Mouse (Mus musculus): ENCODE data around the gene 4921504E06Rik. TPM values are rescaled to one million over a fixed set of nuclear protein-coding genes. Genes with fewer than 3 reads are reported as not detected.

Gene 4921504E06Rik
- total RNA-seq, 2 experiments from 2014 or later: not detected

GRCm38 (mm10) chr2:19511032-19511431, 42.7 kb downstream of the 4921504E06Rik start:
- DNase-seq (ENCODE audit: low spot score in 2 of 2): no peak

- DNase-seq (ENCODE audit: low spot score in 2 of 2): no peak
Measured at GRCm38 (mm10) chr2:19505744-19506143, 48.0 kb downstream of the 4921504E06Rik start.

GRCm38 (mm10) chr2:19490262-19490661, 63.5 kb downstream of the 4921504E06Rik start:
- DNase-seq (ENCODE audit: low spot score in 2 of 2): no peak

GRCm38 (mm10) chr2:19461940-19462339, 91.8 kb downstream of the 4921504E06Rik start:
- no peak for DNase-seq (ENCODE audit: low spot score in 2 of 2)

DNA sequence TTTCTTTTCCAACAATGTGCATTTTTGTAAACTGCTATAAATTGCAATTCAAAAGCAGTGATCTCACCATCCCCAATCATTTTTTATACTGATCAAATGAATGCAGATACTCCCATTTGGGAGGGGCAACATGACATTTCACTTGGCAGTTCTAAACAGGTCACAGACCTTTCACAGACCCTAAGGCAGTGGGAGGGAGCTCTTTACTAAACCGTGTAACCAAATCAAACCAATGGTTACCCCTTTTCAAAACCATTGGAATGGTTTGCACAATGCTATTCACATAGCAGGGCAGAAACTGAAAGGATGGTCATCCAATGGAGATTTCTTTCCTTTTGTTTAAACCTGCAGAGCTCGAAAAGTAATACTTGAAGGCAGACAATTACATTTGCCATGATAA, 94.9 kb downstream of the 4921504E06Rik start:
- DNase-seq (ENCODE audit: low spot score in 2 of 2): no peak

DNA sequence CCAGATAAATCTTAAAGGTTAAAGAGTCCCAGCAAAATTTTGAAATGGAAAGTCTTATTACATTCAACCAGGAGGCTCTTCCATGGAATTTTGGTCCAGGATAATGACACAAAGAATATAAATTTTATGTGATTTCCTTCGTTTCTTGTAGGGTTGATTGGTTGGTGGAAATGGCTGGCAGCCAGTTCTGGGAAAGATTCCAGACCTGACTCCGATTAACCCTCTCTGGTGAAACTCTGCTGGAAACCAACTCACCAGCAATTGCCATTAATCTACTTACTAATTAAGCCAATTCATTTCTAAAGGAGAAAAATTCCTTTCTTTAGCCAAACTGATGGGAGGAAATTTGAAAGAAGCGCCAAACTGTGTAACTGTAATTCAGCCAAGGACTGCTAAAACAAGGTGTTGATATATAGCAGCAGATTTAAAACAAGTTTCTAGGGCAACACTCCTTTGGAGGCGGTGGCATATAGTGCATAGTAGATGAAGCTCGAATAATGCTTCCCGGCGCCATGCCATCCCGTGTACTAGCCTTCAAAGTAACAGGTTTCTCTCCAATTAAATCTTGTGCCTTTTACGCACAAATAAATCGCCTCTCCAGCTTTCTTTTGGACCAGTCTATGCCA, 97.7 kb downstream of the 4921504E06Rik start:
- DNase-seq (ENCODE audit: low spot score in 2 of 2): peak in 1 of 2 experiments; percentile 22

DNA sequence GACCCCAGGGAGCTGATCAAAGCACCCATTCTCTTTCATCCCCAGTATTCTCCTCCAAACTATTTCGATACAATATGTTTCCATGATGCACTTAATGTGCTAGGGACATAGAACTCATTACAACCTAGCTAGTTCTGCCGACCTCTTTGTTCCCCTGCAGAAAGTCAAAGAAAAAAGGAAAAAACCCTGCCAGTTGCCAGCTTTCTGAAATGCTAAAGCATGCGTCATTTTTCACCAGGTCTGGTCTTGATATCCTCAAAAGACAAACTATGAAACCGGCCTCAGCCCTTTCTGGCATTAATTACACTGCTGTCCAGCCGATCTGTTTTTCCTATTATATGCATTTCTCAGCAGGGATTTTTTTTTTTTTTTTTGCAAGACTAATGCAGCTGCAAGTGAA, 98.5 kb downstream of the 4921504E06Rik start:
- no peak for DNase-seq (ENCODE audit: low spot score in 2 of 2)

- no peak for DNase-seq (ENCODE audit: low spot score in 2 of 2)
Measured at GRCm38 (mm10) chr2:19452531-19453055, 101.1 kb downstream of the 4921504E06Rik start.

DNA sequence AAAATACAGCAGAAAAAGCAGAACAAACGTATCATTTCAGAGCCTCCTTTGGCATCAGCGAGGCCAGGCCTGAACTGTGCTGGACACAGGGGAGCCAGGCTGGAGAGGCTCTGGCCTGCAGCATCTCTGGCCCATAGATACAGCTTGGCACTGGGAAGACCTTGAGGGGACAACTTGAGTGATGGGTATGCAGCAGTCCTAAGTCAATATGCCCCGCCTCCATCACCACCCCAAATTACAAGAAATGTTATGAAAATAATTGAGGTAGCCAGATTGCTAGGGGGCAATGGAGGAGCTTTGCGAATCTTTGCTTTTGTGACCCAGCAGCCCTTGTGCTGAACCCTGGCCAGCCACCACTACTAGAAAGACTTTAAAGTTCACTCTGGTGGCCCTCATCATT, 104.4 kb downstream of the 4921504E06Rik start:
- DNase-seq (ENCODE audit: low spot score in 2 of 2): no peak

DNA sequence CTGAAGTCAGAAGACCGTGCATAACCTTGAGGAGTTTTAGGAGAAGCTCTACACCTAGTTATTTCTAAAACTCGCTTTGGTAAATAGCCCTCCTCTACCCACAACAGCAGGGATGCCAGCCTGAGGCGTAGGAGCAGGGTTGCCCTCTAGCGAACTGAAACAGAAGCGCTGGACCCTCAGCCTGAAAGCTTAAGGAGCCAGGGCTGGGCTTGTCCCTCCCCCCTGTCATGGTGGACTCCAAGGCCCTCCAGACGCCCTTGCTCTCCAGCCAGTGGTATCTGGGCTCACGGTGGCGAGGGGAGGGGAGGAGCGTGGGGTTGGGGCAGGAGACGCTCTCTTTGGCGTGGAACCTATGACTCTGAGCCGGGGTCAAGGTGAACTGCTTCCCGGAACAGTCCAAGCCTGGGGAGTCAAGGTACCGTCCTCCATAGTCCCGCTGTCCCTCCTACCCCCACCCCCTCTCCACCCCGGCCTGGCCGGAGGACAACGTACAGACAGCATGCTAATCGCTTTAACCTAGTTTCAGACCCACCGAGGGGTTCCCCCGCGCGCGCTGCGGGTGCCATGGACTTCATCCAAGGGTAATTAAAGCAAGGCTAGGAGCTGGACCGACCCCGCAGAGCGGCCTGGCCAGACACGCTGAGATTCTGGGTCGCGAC, 105.5 kb downstream of the 4921504E06Rik start:
- DNase-seq (ENCODE audit: low spot score in 2 of 2): peak; percentile 56 to 65

- no peak for DNase-seq (ENCODE audit: low spot score in 2 of 2)
Measured at GRCm38 (mm10) chr2:19446746-19447145, 107.0 kb downstream of the 4921504E06Rik start.

GRCm38 (mm10) chr2:19445871-19446501, 107.7 kb downstream of the 4921504E06Rik start:
- DNase-seq (ENCODE audit: low spot score in 2 of 2): peak in 1 of 2 experiments; percentile 15

- peak in 1 of 2 experiments; percentile 22 for DNase-seq (ENCODE audit: low spot score in 2 of 2)
Measured at GRCm38 (mm10) chr2:19444931-19445831, 108.5 kb downstream of the 4921504E06Rik start, which contains the start of gene Ptf1a. TSS of gene Ptf1a (plus strand) at chr2:19445663.

GRCm38 (mm10) chr2:19444346-19444745, 109.4 kb downstream of the 4921504E06Rik start:
- DNase-seq (ENCODE audit: low spot score in 2 of 2): no peak

GRCm38 (mm10) chr2:19431614-19432323, 121.9 kb downstream of the 4921504E06Rik start:
- DNase-seq (ENCODE audit: low spot score in 2 of 2): no peak

GRCm38 (mm10) chr2:19431186-19431585, 122.5 kb downstream of the 4921504E06Rik start:
- no peak for DNase-seq (ENCODE audit: low spot score in 2 of 2)

GRCm38 (mm10) chr2:19430746-19431145, 123.0 kb downstream of the 4921504E06Rik start:
- DNase-seq (ENCODE audit: low spot score in 2 of 2): no peak

- DNase-seq (ENCODE audit: low spot score in 2 of 2): no peak
Measured at GRCm38 (mm10) chr2:19429691-19430690, 123.7 kb downstream of the 4921504E06Rik start.

- no peak for DNase-seq (ENCODE audit: low spot score in 2 of 2)
Measured at GRCm38 (mm10) chr2:19429031-19429430, 124.7 kb downstream of the 4921504E06Rik start.

Data from layer of hippocampus, postnatal 10 days (tissue).